Mouse (Mus musculus) limb, embryonic 15.5 days (tissue): ENCODE results near the gene Vps37d. TPM values are rescaled to one million over a fixed set of nuclear protein-coding genes. Genes with fewer than 3 reads are reported as not detected.

Experiments
- ATAC-seq: fragments of 200-750 bp; cut with Nextera tagmentation; 2 replicates; pipeline ENCODE4 v1.8.0; 2017; ENCODE audit warnings: low read depth, moderate TSS enrichment; ENCODE audit not compliant: insufficient number of reproducible peaks, low FRiP score, low TSS enrichment
- H3K27ac ChIP-seq: fragments of 300-500 bp; sonication (generic); 2 replicates; pipeline ENCODE4 v1.5.1; 2015; ENCODE audit warnings: moderate library complexity, mild to moderate bottlenecking, inconsistent platforms
- H3K27me3 ChIP-seq: fragments of 300-500 bp; sonication (generic); 2 replicates; pipeline ENCODE4 v1.6.1; 2015; ENCODE audit warnings: inconsistent platforms
- H3K36me3 ChIP-seq: fragments of 300-500 bp; sonication (generic); 2 replicates; pipeline ENCODE4 v1.6.1; 2015; ENCODE audit warnings: inconsistent platforms
- H3K4me1 ChIP-seq: fragments of 300-500 bp; sonication (generic); 2 replicates; pipeline ENCODE4 v1.6.1; 2015; ENCODE audit warnings: inconsistent platforms
- H3K4me2 ChIP-seq: fragments of 300-500 bp; sonication (generic); 2 replicates; pipeline ENCODE4 v1.6.1; 2015; ENCODE audit warnings: mild to moderate bottlenecking, inconsistent platforms
- H3K4me3 ChIP-seq: fragments of 300-500 bp; sonication (generic); 2 replicates; pipeline ENCODE4 v1.5.1; 2015; ENCODE audit warnings: mild to moderate bottlenecking, inconsistent platforms
- H3K9ac ChIP-seq: fragments of 300-500 bp; sonication (generic); 2 replicates; pipeline ENCODE4 v1.6.1; 2015; ENCODE audit warnings: inconsistent platforms
- H3K9me3 ChIP-seq: fragments of 300-500 bp; sonication (generic); 2 replicates; pipeline ENCODE4 v1.6.1; 2016; ENCODE audit warnings: inconsistent platforms
- WGBS: fragments of 180-500 bp; shearing (Covaris S2); methylation state at CpG from one replicate; pipeline ENCODE4 v1.1.7; 2015; 5-methylcytosine and 5-hydroxymethylcytosine counted together
- polyA plus RNA-seq: library from polyadenylated mRNA; unstranded; fragments of >200 nt; fragmentation: Nextera tagmentation; extraction: Ambion mirVana; gene quantifications from 2 replicates; pipeline ENCODE4 v1.2.1, GENCODE M21; 2015

Vps37d gene
- polyA plus RNA-seq, 1 experiment from 2014 or later, result 9.5 TPM

DNA sequence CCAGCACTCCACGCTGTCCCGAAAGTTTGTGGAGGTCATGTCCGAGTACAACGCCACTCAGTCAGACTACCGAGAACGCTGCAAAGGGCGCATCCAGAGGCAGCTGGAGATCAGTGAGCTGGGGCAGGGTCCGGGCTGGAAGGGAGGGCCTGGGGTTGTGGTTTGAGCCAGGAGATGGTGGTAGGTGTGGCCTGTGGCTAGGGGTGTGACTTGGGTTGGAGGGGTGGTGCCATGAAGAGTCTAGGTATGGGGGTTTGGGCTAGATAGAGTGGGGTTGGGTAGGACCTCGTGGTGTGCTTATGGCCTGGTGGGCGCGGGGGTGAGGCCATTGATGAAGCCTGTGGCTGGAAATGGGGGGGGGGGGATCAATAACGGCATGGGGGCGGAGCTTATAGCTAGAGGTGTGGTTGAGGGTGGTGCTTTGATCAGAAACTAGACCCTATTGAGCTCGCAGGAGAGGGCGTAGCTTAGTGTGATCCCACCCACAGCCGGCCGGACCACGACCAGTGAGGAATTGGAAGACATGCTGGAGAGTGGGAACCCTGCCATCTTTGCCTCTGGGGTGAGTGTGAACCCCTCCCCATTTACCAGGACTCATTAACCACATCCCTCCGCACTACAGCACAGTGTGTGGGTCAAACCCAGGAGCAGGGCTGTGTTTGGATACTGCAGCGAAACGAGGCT, 35.8 kb downstream of the Vps37d start:
- 35% methylated on average over 21 of the region's 21 CpGs for WGBS
- Histone ChIP-seq H3K27me3 (no peaks in the 10 kb centered on the region), H3K9ac (no peak overlapping the region), H3K4me1 (peaks cover 2% of the 10 kb centered on the region; the same call in 1 of the 2 replicates), H3K4me3 (no peak overlapping the region), H3K27ac (no peak overlapping the region), H3K36me3 (peaks cover 45% of the 10 kb centered on the region), H3K9me3 (no peaks in the 10 kb centered on the region; the same call in 1 of the 2 replicates), H3K4me2 (no peak overlapping the region)
- peak; percentile 22; the same call in 1 of the 2 replicates for ATAC-seq

DNA sequence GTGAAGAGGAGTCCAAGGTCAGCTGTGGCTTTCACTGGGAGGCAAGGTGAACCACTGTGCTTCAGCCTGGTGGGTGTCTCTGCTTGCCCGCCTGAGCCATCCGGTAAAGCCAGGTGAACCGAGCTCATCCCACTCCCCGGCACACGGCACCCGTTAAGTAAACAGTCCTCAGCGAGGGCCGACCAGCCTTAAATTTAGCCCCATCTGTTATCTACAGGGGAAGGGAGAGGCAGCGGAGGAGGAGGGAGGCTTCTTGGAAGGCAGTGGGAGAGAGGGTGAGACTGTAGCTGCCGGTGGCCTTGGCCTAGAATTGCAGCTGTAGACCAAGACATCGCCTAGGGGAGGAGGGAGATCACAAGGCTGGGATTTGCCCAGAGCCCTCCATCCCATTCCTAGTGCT, 37.3 kb downstream of the Vps37d start:
- Histone ChIP-seq H3K9ac (no peak overlapping the region), H3K27me3 (no peaks in the 10 kb centered on the region), H3K36me3 (peaks cover 37% of the 10 kb centered on the region), H3K4me3 (no peak overlapping the region), H3K27ac (no peak overlapping the region), H3K9me3 (no peaks in the 10 kb centered on the region; the same call in 1 of the 2 replicates), H3K4me2 (no peak overlapping the region), H3K4me1 (peaks cover 3% of the 10 kb centered on the region)
- WGBS, result 74% methylated on average over 11 of the region's 11 CpGs
- no peak for ATAC-seq

DNA sequence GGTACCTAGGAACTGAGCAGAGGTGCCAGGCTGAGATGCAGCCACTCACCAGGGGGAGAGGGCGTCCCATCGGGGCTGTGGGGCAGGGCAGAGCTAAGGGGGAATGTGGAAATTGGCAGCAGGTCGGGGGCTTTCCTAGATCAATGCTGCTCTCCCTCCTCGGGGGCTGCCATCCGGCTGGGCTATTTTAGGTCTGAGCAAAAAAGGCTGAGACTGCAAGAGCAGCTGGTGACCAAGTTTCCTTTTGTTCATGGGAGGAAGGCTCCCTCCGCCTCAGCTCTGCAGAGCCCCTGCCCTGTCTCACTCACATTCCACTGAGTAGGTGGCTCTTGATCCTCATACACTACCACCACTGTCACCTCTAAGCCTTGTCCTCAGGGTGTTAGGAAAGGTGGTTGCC, 38.0 kb downstream of the Vps37d start:
- no peak overlapping the region for H3K4me2 ChIP-seq
- no peak overlapping the region for H3K27ac ChIP-seq
- peaks cover 8% of the 10 kb centered on the region for H3K4me1 ChIP-seq
- peaks cover 30% of the 10 kb centered on the region for H3K36me3 ChIP-seq
- no peaks in the 10 kb centered on the region; the same call in 1 of the 2 replicates for H3K9me3 ChIP-seq
- ATAC-seq, result no peak
- H3K27me3 ChIP-seq, result no peaks in the 10 kb centered on the region
- no peak overlapping the region for H3K4me3 ChIP-seq
- WGBS, result 64% methylated on average over 6 of the region's 6 CpGs
- H3K9ac ChIP-seq, result no peak overlapping the region

DNA sequence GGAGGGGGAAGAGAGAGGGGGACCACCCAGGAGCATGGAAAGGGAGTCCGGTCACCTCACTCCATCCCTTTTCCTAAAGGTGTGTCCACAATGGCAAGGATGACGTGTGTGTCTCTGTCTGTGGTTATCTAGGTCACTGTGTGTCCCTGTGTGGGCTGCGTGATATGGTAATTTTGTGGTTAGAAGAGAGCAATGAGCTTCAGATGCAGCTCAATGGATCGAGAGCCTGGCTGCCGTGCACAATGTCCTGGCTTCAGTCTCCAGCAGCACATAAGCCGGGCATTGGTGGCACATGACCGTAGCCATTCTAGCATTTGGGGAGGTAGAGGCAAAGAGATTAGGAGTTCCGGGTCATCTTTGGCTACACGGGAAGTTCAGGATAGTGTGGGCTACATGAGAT, 38.5 kb downstream of the Vps37d start:
- ATAC-seq, result no peak
- no peaks in the 10 kb centered on the region; the same call in 1 of the 2 replicates for H3K9me3 ChIP-seq
- H3K4me1 ChIP-seq, result peaks cover 8% of the 10 kb centered on the region
- no peak overlapping the region for H3K4me3 ChIP-seq
- WGBS, result 87% methylated on average over 9 of the region's 9 CpGs
- no peaks in the 10 kb centered on the region for H3K27me3 ChIP-seq
- H3K4me2 ChIP-seq, result no peak overlapping the region
- H3K27ac ChIP-seq, result no peak overlapping the region
- H3K36me3 ChIP-seq, result peaks cover 25% of the 10 kb centered on the region
- no peak overlapping the region for H3K9ac ChIP-seq

DNA sequence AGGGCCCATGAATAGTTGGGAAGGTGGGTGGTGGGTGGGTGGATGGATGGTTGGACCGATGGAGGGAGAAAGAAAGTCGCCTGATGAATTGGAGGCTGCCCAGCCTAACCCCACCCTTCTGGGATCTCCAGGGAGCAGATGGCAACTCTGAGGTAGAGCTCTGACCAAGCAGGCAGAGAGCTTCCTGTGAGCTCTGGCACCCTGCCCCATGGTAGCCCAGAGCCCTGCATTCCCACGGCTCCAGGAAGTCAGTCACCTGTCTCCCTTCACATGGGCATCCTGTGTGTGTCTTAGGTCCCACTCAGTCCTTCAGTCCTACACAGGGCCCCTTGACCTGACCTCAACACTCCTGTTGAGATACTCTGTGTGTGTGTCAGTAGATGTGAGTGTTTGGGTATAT, 40.1 kb downstream of the Vps37d start:
- Histone ChIP-seq H3K4me2 (no peak overlapping the region), H3K36me3 (peaks cover 20% of the 10 kb centered on the region; the same call in 1 of the 2 replicates), H3K27me3 (no peaks in the 10 kb centered on the region), H3K9ac (no peak overlapping the region), H3K4me3 (no peak overlapping the region), H3K27ac (no peak overlapping the region), H3K9me3 (no peaks in the 10 kb centered on the region), H3K4me1 (peaks cover 8% of the 10 kb centered on the region)
- no peak for ATAC-seq
- 88% methylated on average over 3 of the region's 3 CpGs for WGBS

DNA sequence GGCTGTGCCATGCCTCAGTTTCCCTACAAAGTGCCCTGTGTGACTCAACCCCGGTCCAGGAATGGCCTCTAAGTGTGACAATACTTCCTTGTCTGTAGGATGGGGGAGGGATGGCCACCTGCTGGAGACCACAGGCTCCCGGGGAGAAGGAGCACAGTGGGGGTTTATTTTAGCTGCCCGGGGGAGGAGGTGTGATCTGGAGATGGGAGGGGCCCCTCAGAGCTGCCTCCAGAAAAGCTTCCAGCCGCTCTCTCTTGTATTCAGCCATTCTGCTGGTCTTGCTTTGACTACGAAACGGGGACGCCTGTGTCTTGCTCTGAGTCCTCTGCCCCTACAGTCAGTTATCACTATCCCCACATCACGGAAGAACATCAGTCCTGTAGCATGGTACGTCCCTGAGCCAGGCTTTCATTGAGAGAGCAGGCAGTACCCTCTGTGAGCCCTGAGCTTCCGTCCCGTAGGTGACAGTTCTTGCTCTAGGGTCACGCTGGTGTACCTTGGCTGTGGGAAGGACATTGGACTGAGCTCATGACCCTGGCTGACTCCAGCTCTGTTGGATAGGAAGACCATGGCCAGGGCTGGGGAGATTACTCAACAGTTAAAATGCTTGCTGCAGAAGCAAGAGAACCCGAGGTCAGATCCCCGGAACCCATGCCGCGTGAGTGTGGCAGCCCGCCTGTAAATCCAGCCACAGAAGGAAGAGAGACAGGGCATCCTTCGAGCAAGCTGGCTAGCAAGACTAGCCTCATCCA, 42.3 kb downstream of the Vps37d start:
- Histone ChIP-seq H3K27me3 (no peaks in the 10 kb centered on the region), H3K36me3 (peaks cover 20% of the 10 kb centered on the region; the same call in 1 of the 2 replicates), H3K4me1 (peaks cover 6% of the 10 kb centered on the region; the same call in 1 of the 2 replicates), H3K27ac (no peak overlapping the region), H3K4me2 (no peak overlapping the region), H3K4me3 (no peak overlapping the region), H3K9me3 (no peaks in the 10 kb centered on the region), H3K9ac (no peak overlapping the region)
- ATAC-seq, result no peak
- 68% methylated on average over 18 of the region's 18 CpGs for WGBS

DNA sequence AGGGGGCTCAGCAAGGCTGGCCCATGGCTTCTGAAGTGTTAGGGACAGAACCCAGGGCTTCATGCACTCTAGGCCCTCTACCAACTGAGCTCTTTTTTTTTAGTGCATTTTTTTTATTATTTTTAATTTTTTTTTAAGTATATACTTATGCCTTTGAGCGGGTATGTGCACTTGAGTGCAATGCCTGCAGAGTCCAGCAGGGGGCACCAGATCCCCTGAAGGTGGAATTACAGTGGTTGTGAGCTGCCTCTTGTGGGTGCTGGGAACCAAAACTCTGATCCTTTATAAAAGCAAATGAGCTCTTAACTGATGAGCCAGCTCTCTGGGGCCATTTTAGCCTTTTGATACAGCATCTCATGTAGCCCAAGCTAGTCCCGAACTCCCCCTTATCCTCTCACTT, 43.5 kb downstream of the Vps37d start:
- Histone ChIP-seq H3K4me1 (peaks cover 8% of the 10 kb centered on the region; the same call in 1 of the 2 replicates), H3K4me2 (no peak overlapping the region), H3K36me3 (peaks cover 20% of the 10 kb centered on the region; the same call in 1 of the 2 replicates), H3K9ac (no peak overlapping the region), H3K27ac (no peak overlapping the region), H3K4me3 (no peak overlapping the region), H3K9me3 (no peaks in the 10 kb centered on the region), H3K27me3 (no peaks in the 10 kb centered on the region)
- 96% methylated on average over 2 of the region's 2 CpGs for WGBS
- no peak for ATAC-seq

DNA sequence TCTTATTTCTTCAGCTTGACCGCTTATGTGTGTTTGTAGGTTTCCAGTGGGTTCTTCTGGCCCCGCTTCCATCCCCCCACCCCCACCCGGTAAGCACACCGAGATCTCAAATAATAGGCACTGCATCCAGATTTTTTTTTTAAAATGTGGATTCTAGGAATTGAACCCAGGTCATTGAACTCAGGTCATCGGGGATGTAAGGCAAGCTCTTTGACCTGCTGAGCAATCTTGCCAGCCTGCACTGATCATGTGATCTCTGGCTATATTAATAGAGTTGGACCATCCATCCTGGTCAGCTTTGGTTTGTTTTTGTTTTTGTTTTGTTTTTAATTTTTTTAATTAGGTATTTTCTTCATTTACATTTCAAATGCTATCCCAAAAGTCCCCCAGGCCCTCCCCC, 45.5 kb downstream of the Vps37d start:
- Histone ChIP-seq H3K4me2 (no peak overlapping the region), H3K4me1 (peaks cover 21% of the 10 kb centered on the region), H3K27ac (no peak overlapping the region), H3K27me3 (no peaks in the 10 kb centered on the region), H3K4me3 (no peak overlapping the region), H3K36me3 (peaks cover 5% of the 10 kb centered on the region; the same call in 1 of the 2 replicates), H3K9ac (no peak overlapping the region), H3K9me3 (no peaks in the 10 kb centered on the region)
- 90% methylated on average over 5 of the region's 5 CpGs for WGBS
- ATAC-seq, result no peak

DNA sequence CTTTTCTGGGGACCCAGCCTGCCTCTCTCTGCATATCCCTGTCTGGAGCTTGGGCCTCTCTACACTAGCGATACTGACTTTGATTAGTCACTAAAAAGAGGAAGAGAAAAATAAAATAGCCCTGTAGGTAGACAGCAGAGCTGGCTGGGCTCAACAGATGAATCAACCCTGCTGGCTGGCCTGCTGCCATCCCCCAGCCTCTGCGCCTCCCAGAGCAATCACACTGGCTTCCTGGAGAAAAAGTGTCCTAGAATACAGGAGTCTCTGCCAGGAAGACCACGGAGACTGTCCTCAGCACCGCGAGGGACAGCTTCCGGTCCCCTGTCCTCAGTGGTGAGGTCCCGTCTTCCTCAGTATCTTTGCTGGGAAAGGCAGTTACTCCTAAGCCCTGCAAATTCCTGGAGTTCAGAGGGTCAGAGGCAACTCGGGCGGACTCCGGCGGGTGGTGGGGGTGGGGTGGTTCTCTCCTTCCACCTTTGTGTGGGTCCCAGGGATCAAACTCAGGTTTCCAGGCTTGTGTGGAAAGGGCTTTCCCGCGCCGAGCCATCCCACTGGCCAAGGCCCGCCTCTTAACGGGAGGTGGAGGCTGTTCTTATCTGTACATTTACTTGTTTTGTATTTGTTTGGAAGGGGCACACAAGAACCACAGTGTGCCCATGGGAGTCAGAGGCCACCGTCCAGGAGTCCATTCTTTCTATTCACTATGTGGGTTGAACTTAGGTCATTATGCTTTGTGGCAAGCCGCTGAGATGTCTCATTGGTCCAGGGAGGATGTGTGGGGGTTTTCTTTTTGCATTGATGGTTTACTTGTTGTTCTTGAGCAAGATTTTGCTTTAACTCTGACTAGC, 48.8 kb downstream of the Vps37d start:
- H3K27ac ChIP-seq, result no peak overlapping the region
- H3K4me3 ChIP-seq, result no peak overlapping the region
- H3K36me3 ChIP-seq, result no peaks in the 10 kb centered on the region; the same call in 1 of the 2 replicates
- 56% methylated on average over 18 of the region's 18 CpGs for WGBS
- no peak overlapping the region for H3K4me2 ChIP-seq
- H3K9me3 ChIP-seq, result no peaks in the 10 kb centered on the region
- H3K27me3 ChIP-seq, result no peaks in the 10 kb centered on the region
- ATAC-seq, result no peak
- peaks cover 37% of the 10 kb centered on the region for H3K4me1 ChIP-seq
- H3K9ac ChIP-seq, result no peak overlapping the region

DNA sequence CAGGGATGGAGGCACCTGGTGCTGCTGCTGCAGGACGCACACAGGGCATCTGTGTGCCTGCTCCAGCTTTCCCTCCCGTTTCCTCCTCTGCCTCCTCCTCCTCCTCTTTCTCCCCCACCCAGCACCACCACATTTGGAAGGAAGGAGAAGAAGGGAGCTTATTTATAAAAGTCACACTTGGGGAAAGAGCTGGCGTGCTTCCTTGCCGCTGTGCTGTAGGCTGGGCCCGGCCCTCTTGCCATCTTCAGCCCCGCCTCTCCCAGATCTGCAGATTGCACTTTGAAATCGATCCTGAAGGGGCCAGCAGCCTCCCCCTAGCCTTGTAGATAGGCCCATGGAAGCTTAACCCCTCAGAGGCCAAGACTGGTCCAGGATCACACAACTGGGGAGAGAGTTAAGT, 52.2 kb downstream of the Vps37d start:
- WGBS, result 10% methylated on average over 7 of the region's 7 CpGs

DNA sequence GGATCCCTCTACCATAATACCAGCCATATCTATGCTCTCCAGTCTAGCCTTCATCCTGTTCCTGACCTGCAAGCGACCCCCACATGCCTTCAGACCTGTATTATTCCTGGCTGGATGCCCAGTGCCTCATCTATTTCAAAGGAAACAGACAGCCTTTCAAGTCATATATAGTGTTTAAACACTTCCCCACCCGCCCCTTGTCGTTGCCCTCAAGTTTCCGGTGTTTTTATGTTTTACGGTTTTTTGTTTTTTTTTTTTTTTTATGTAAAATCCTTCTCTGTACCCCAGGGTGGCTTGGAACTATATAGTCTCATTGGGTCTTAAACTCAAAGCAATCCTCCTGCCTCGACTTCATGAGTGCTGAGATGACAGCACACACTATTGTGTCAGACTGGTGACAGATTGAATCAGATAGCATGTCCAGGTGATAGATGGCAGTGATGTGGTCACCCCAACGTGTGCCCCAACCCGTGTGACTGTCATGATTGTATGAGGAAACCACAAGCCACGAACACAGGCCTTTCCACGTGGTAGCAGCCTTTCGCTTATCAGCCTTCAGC, 53.3 kb downstream of the Vps37d start:
- no peaks in the 10 kb centered on the region for H3K36me3 ChIP-seq
- peak overlapping the region; percentile 93 for H3K4me2 ChIP-seq
- H3K9ac ChIP-seq, result no peak overlapping the region
- H3K4me1 ChIP-seq, result peaks cover 59% of the 10 kb centered on the region
- H3K9me3 ChIP-seq, result no peaks in the 10 kb centered on the region
- 30% methylated on average over 11 of the region's 11 CpGs for WGBS
- no peak for ATAC-seq
- H3K4me3 ChIP-seq, result peak overlapping the region; percentile 73
- no peak overlapping the region for H3K27ac ChIP-seq
- no peaks in the 10 kb centered on the region for H3K27me3 ChIP-seq

More for the DNA sequence above, 52.2 kb downstream of the Vps37d start:
- Histone ChIP-seq H3K9me3 (no peaks in the 10 kb centered on the region), H3K4me3 (peak overlapping the region; percentile 7), H3K27me3 (no peaks in the 10 kb centered on the region), H3K4me1 (peaks cover 59% of the 10 kb centered on the region), H3K4me2 (peak overlapping the region; percentile 26; the same call in 1 of the 2 replicates), H3K27ac (peak overlapping the region; percentile 17; the same call in 1 of the 2 replicates), H3K36me3 (no peaks in the 10 kb centered on the region), H3K9ac (no peak overlapping the region)
- ATAC-seq, result no peak
